Mouse (Mus musculus): Measurements from ENCODE around the gene Klf2.

The Klf2 gene

GRCm38 (mm10) chr8:72318801-72319322 is at the start of gene Klf2:
Gene Klf2 (plus strand): TSS chr8:72319033.
- peak; percentile 99 for DNase-seq (ENCODE audit: low spot score in 2 of 2)

- no peak for DNase-seq (ENCODE audit: low spot score in 2 of 2)
Measured at GRCm38 (mm10) chr8:72270606-72271005, 48.2 kb upstream of the Klf2 start.

GRCm38 (mm10) chr8:72271051-72271660 is 47.7 kb upstream of the Klf2 start:
- DNase-seq (ENCODE audit: low spot score in 2 of 2), result no peak

- DNase-seq (ENCODE audit: low spot score in 2 of 2), result no peak
Measured at GRCm38 (mm10) chr8:72271691-72272090, 47.1 kb upstream of the Klf2 start.

GRCm38 (mm10) chr8:72272361-72272760 is 46.5 kb upstream of the Klf2 start:
- DNase-seq (ENCODE audit: low spot score in 2 of 2), result peak; percentile 68 to 77

- DNase-seq (ENCODE audit: low spot score in 2 of 2), result no peak
Measured at GRCm38 (mm10) chr8:72273111-72273770, 45.6 kb upstream of the Klf2 start.

GRCm38 (mm10) chr8:72273807-72274206 is 45.0 kb upstream of the Klf2 start:
- no peak for DNase-seq (ENCODE audit: low spot score in 2 of 2)

GRCm38 (mm10) chr8:72277244-72277643 is 41.6 kb upstream of the Klf2 start:
- no peak for DNase-seq (ENCODE audit: low spot score in 2 of 2)

- DNase-seq (ENCODE audit: low spot score in 2 of 2), result no peak
Measured at GRCm38 (mm10) chr8:72279151-72279550, 39.7 kb upstream of the Klf2 start.

GRCm38 (mm10) chr8:72281634-72282033 is 37.2 kb upstream of the Klf2 start:
- DNase-seq (ENCODE audit: low spot score in 2 of 2), result peak in 1 of 2 experiments; percentile 51

- no peak for DNase-seq (ENCODE audit: low spot score in 2 of 2)
Measured at GRCm38 (mm10) chr8:72285285-72285684, 33.5 kb upstream of the Klf2 start.

GRCm38 (mm10) chr8:72289051-72289450 is 29.8 kb upstream of the Klf2 start:
- DNase-seq (ENCODE audit: low spot score in 2 of 2), result no peak

- no peak for DNase-seq (ENCODE audit: low spot score in 2 of 2)
Measured at GRCm38 (mm10) chr8:72291104-72291503, 27.7 kb upstream of the Klf2 start.

- no peak for DNase-seq (ENCODE audit: low spot score in 2 of 2)
Measured at GRCm38 (mm10) chr8:72293309-72293708, 25.5 kb upstream of the Klf2 start.

GRCm38 (mm10) chr8:72295125-72295524 is 23.7 kb upstream of the Klf2 start:
- peak in 1 of 2 experiments; percentile 40 for DNase-seq (ENCODE audit: low spot score in 2 of 2)

- peak; percentile 97 to 100 for DNase-seq (ENCODE audit: low spot score in 2 of 2)
Measured at GRCm38 (mm10) chr8:72295679-72296078, 23.2 kb upstream of the Klf2 start.

- DNase-seq (ENCODE audit: low spot score in 2 of 2), result no peak
Measured at GRCm38 (mm10) chr8:72296561-72296960, 22.3 kb upstream of the Klf2 start.

GRCm38 (mm10) chr8:72298928-72299327 is 19.9 kb upstream of the Klf2 start:
- DNase-seq (ENCODE audit: low spot score in 2 of 2), result no peak

- peak in 1 of 2 experiments; percentile 56 for DNase-seq (ENCODE audit: low spot score in 2 of 2)
Measured at GRCm38 (mm10) chr8:72300654-72301400, 18.0 kb upstream of the Klf2 start.

GRCm38 (mm10) chr8:72301497-72301896 is 17.3 kb upstream of the Klf2 start:
- DNase-seq (ENCODE audit: low spot score in 2 of 2), result no peak

- DNase-seq (ENCODE audit: low spot score in 2 of 2), result peak; percentile 37 to 46
Measured at GRCm38 (mm10) chr8:72302986-72303612, 15.7 kb upstream of the Klf2 start.

GRCm38 (mm10) chr8:72303633-72304032 is 15.2 kb upstream of the Klf2 start:
- peak; percentile 91 for DNase-seq (ENCODE audit: low spot score in 2 of 2)
